Mouse (Mus musculus) hindbrain, embryonic 16.5 days (tissue): ENCODE data around the gene Arl4c. TPM values are rescaled to one million over a fixed set of nuclear protein-coding genes. Genes with fewer than 3 reads are reported as not detected.
A peak's percentile ranks its signal among the peaks of the same experiment; 100 is the strongest.

Source experiments
- ATAC-seq: fragments of 200-750 bp; cut with Nextera tagmentation; 2 replicates; pipeline ENCODE4 v1.8.0; 2017; ENCODE audit warnings: moderate TSS enrichment, moderate library complexity
- H3K27ac ChIP-seq: fragments of 300-500 bp; sonication (generic); 2 replicates; pipeline ENCODE4 v1.5.1; 2014; ENCODE audit warnings: low read depth, mild to moderate bottlenecking, control low read depth, low read length, moderate library complexity
- H3K27me3 ChIP-seq: fragments of 300-500 bp; sonication (generic); replicated peaks from 2 replicates; pipeline ENCODE4 v1.6.1; 2014; ENCODE audit warnings: low read length; ENCODE audit not compliant: control insufficient read depth, insufficient read depth
- H3K36me3 ChIP-seq: fragments of 300-500 bp; sonication (generic); 2 replicates; pipeline ENCODE4 v1.6.1; 2014; ENCODE audit warnings: mild to moderate bottlenecking, low read length, moderate library complexity, mixed read lengths; ENCODE audit not compliant: control insufficient read depth, insufficient read depth
- H3K4me1 ChIP-seq: fragments of 300-500 bp; sonication (generic); 2 replicates; pipeline ENCODE4 v1.6.1; 2014; ENCODE audit warnings: low read depth, low read length; ENCODE audit not compliant: control insufficient read depth, insufficient read depth
- H3K4me2 ChIP-seq: fragments of 300-500 bp; sonication (generic); 2 replicates; pipeline ENCODE4 v1.6.1; 2014; ENCODE audit warnings: mild to moderate bottlenecking, low read length, control low read depth, moderate library complexity
- H3K4me3 ChIP-seq: fragments of 300-500 bp; sonication (generic); 2 replicates; pipeline ENCODE4 v1.5.1; 2014; ENCODE audit warnings: mild to moderate bottlenecking, low read length, control low read depth, moderate library complexity
- H3K9ac ChIP-seq: fragments of 300-500 bp; sonication (generic); 2 replicates; pipeline ENCODE4 v1.6.1; 2014; ENCODE audit warnings: low read depth, mild to moderate bottlenecking, control low read depth, low read length, moderate library complexity
- H3K9me3 ChIP-seq: fragments of 300-500 bp; sonication (generic); 2 replicates; pipeline ENCODE4 v1.6.1; 2014; ENCODE audit warnings: mild to moderate bottlenecking, low read length, moderate library complexity; ENCODE audit not compliant: control insufficient read depth
- WGBS: fragments of 180-500 bp; shearing (Covaris S2); extraction: QIAGEN DNeasy Blood & Tissue Kit; methylation state at CpG from one replicate; pipeline ENCODE4 v1.1.7; 2014; 5-methylcytosine and 5-hydroxymethylcytosine counted together
- polyA plus RNA-seq: library from polyadenylated mRNA; unstranded; fragments of >200 nt; fragmentation: Nextera tagmentation; extraction: Ambion mirVana; gene quantifications from 2 replicates; pipeline ENCODE4 v1.2.1, GENCODE M21; 2015

The Arl4c gene
- polyA plus RNA-seq, 1 experiment from 2014 or later, result 37.7 TPM

- H3K27ac ChIP-seq, result no peak overlapping the region
- H3K4me1 ChIP-seq, result peaks cover 11% of the 10 kb centered on the region
- no peaks in the 10 kb centered on the region for H3K27me3 ChIP-seq
- no peak overlapping the region for H3K4me3 ChIP-seq
- H3K4me2 ChIP-seq, result no peak overlapping the region
- H3K36me3 ChIP-seq, result no peaks in the 10 kb centered on the region
- H3K9me3 ChIP-seq, result no peaks in the 10 kb centered on the region
- H3K9ac ChIP-seq, result no peak overlapping the region
- no peak for ATAC-seq
- WGBS, result 76% methylated on average over 1 of the region's 1 CpGs
Observed at GRCm38 (mm10) chr1:88625190-88625589, 76.8 kb downstream of the Arl4c start.

GRCm38 (mm10) chr1:88624376-88624775 lies 77.6 kb downstream of the Arl4c start:
- no peak overlapping the region for H3K4me3 ChIP-seq
- H3K9me3 ChIP-seq, result no peaks in the 10 kb centered on the region
- no peaks in the 10 kb centered on the region for H3K36me3 ChIP-seq
- no peak overlapping the region for H3K9ac ChIP-seq
- no peak overlapping the region for H3K4me2 ChIP-seq
- ATAC-seq, result no peak
- no peaks in the 10 kb centered on the region for H3K27me3 ChIP-seq
- no peak overlapping the region for H3K27ac ChIP-seq
- H3K4me1 ChIP-seq, result peaks cover 11% of the 10 kb centered on the region
- 94% methylated on average over 4 of the region's 4 CpGs for WGBS

- peak; percentile 79 for ATAC-seq
Observed at GRCm38 (mm10) chr1:88623541-88624115, 78.4 kb downstream of the Arl4c start.

More at GRCm38 (mm10) chr1:88623541-88624115, 78.4 kb downstream of the Arl4c start:
- 45% methylated on average over 8 of the region's 8 CpGs for WGBS
- peak overlapping the region; percentile 6; the same call in 1 of the 2 replicates for H3K27ac ChIP-seq
- H3K36me3 ChIP-seq, result no peaks in the 10 kb centered on the region
- H3K4me2 ChIP-seq, result no peak overlapping the region
- H3K4me1 ChIP-seq, result peaks cover 11% of the 10 kb centered on the region
- H3K9ac ChIP-seq, result no peak overlapping the region; the same call in 1 of the 2 replicates
- no peak overlapping the region for H3K4me3 ChIP-seq
- H3K27me3 ChIP-seq, result no peaks in the 10 kb centered on the region
- no peaks in the 10 kb centered on the region for H3K9me3 ChIP-seq

Other genes with a start within 250 kb of the Arl4c start
- not detected in 2 replicates for gene Glrp1, start 192.2 kb downstream of the Arl4c start, polyA plus RNA-seq